Mouse (Mus musculus): ENCODE results near the gene Carmil1. TPM values are rescaled to one million over a fixed set of nuclear protein-coding genes. Genes with fewer than 3 reads are reported as not detected.

Gene Carmil1
- polyA plus RNA-seq (2014; fragmentation: Nextera tagmentation; extraction: Ambion mirVana): 23.9 and 48.6 TPM in 2 replicates

DNA sequence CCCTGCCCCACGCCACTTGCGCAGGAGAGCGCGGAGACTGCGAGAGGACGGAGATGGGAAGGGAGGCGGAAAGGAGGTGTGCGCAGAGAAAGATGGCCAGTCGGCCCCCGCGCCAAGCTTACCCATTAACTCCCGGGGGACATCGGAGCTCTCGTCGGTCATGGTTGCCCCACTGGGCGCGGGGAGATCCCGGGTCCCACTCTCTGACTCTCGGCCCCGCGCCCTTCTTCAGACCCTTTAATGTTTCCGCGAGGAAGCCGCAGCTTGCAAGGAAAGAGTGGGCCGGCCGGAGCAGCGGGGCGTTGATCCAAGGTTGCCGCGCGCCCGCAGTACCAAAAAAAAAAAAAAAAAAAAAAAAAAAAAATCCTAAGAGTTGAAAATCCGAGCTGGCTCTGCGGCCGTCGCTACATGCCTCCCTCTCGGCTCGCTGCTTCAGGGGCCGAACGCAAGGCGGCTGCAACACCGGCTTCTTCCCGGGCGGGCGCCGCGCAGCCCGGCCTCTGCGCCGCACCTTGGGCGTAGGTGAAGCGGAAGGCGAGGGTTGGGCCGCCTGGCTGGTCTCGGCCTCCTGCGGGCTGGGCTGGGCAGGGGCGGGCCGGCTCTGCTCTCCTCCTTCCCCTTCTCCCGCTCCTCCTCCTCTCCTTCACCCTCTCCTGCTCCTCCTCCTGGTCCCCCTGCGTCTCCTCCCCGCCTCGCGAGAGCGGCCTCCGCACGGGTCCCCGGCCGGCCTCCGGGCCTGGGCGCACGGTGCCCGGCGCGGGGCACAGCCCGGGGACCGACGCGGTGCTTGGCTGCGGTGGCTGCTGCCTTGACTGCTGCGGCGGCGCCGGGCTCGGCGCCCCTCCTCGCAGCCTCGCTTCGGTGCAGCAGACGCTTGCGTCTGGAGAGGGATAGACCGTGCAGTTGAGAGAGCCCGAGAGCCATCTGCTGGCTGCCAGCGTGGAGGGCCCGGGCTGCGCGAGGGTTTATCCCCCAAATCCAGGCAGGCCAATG lies at the start of gene Carmil1:
Gene Carmil1, minus strand, starts transcription at position 357 of the 993 bp plus-strand sequence.
- peak; percentile 97 for ATAC-seq (ENCODE audit: low FRiP score, low TSS enrichment)
- Histone ChIP-seq H3K27ac (ENCODE audit: low read depth, low read length) (peak within 1 kb of the TSS; percentile 81), H3K4me2 (replicated peaks; ENCODE audit: low read depth, low read length) (peak within 1 kb of the TSS; percentile 83), H3K4me1 (ENCODE audit: control insufficient read depth, insufficient read depth, low read length) (no peaks in the 10 kb centered on the region), H3K36me3 (ENCODE audit: control insufficient read depth, insufficient read depth, low read length) (no peaks in the 10 kb centered on the region), H3K27me3 (ENCODE audit: control insufficient read depth, insufficient read depth, low read length) (no peaks in the 10 kb centered on the region), H3K4me3 (ENCODE audit: low read length) (peak within 1 kb of the TSS; percentile 78), H3K9me3 (ENCODE audit: control insufficient read depth, low read length) (no peaks in the 10 kb centered on the region), H3K9ac (ENCODE audit: low read depth, low read length) (peak within 1 kb of the TSS; percentile 77)
- under 1% methylated on average over 86 of the region's 96 CpGs for WGBS

DNA sequence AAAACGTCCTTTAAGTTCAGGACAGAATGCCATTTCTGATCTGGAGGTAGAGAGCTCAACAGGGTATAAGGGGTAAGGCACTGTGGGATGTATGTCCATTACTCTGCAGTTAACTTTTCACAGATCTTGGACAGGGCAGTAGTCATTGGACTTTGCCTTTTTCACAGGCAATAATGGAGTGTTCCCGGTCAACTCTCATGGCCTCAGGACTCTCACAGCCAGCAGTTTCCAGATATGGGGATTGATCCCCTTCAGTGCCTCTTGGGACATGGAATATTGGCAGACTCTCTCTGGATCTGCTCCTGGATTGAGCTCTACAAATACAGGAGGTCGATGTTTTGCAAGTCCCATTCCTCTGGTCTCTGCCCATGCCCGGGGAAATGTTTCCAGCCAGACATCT lies 49.5 kb upstream of the Carmil1 start:
- Histone ChIP-seq H3K27me3 (ENCODE audit: control insufficient read depth, insufficient read depth, low read length) (no peaks in the 10 kb centered on the region), H3K4me2 (replicated peaks; ENCODE audit: low read depth, low read length) (no peak overlapping the region), H3K9ac (ENCODE audit: low read depth, low read length) (no peak overlapping the region), H3K27ac (ENCODE audit: low read depth, low read length) (no peak overlapping the region), H3K9me3 (ENCODE audit: control insufficient read depth, low read length) (no peaks in the 10 kb centered on the region), H3K36me3 (ENCODE audit: control insufficient read depth, insufficient read depth, low read length) (no peaks in the 10 kb centered on the region), H3K4me3 (ENCODE audit: low read length) (no peak overlapping the region), H3K4me1 (ENCODE audit: control insufficient read depth, insufficient read depth, low read length) (no peaks in the 10 kb centered on the region)
- WGBS: 77% methylated on average over 4 of the region's 4 CpGs
- no peak for ATAC-seq (ENCODE audit: low FRiP score, low TSS enrichment)

DNA sequence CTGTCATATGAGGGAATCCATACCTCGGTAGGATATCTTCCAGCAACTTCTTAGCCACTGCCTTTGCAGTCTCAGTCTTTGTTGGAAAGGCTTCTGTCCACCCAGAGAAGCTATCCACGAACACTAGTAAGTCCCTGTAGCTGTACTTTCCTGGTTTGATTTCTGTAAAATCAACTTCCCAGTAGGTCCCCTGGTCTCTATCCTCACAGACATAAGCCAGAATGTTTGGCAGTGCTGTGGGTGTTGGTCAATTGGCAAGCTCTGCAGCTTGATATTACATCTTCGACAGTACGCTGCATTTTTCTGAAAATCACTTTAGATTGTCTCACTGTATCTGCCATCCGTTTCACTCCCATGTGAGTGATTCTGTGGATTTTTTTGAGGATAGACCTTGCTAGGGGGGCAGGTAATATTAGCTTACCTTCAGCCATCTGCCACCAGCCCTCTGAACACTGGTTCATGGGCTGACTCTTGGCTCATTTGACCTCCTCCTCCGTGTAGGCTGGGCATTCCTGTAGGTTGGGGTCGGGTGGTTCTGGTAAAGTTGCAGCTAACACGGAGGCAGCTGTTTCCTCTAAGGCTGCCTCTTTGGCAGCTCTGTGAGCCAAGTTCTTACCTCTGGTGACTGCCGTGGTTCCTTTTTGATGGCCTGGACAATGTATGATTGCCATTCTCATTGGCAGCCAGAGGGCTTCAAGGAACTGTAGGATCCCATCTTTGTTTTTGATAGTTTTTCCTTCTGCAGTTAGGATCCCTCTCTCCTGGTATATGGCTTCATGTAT lies 47.6 kb upstream of the Carmil1 start:
- 75% methylated on average over 9 of the region's 9 CpGs for WGBS
- no peak overlapping the region for H3K9ac ChIP-seq (ENCODE audit: low read depth, low read length)
- H3K4me1 ChIP-seq (ENCODE audit: control insufficient read depth, insufficient read depth, low read length): no peaks in the 10 kb centered on the region
- H3K27me3 ChIP-seq (ENCODE audit: control insufficient read depth, insufficient read depth, low read length): no peaks in the 10 kb centered on the region
- no peak overlapping the region for H3K4me2 ChIP-seq (replicated peaks; ENCODE audit: low read depth, low read length)
- no peaks in the 10 kb centered on the region for H3K36me3 ChIP-seq (ENCODE audit: control insufficient read depth, insufficient read depth, low read length)
- no peak overlapping the region for H3K27ac ChIP-seq (ENCODE audit: low read depth, low read length)
- no peaks in the 10 kb centered on the region for H3K9me3 ChIP-seq (ENCODE audit: control insufficient read depth, low read length)
- no peak overlapping the region for H3K4me3 ChIP-seq (ENCODE audit: low read length)
- no peak for ATAC-seq (ENCODE audit: low FRiP score, low TSS enrichment)

DNA sequence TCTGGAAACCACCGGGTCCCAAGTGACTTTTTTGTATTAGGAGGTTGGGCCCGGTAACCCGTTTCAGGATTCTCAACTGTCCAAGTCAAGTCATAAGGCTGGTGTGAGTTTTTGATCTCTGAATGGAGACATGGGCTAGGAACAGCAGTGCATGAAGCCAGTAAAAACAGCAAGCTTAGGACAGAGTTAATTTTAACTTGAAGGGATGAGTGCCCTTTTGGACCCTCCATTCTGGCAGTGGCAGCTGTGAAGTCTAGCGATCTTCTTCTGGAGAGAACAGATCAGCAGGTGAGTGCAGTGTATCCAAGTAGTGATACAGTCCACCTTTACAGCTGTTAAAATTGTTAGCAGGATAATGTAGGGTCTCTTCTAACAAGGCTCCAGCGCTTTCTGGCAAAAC lies 46.6 kb upstream of the Carmil1 start, which contains the start of gene Cmah:
Gene Cmah, plus strand, starts transcription at position 204 of the 400 bp plus-strand sequence.
- H3K36me3 ChIP-seq (ENCODE audit: control insufficient read depth, insufficient read depth, low read length): no peaks in the 10 kb centered on the region
- H3K27me3 ChIP-seq (ENCODE audit: control insufficient read depth, insufficient read depth, low read length): no peaks in the 10 kb centered on the region
- no peak within 1 kb of the TSS for H3K4me3 ChIP-seq (ENCODE audit: low read length)
- H3K9me3 ChIP-seq (ENCODE audit: control insufficient read depth, low read length): no peaks in the 10 kb centered on the region
- ATAC-seq (ENCODE audit: low FRiP score, low TSS enrichment): no peak
- H3K9ac ChIP-seq (ENCODE audit: low read depth, low read length): no peak within 1 kb of the TSS
- WGBS: 64% methylated on average over 5 of the region's 5 CpGs
- H3K4me1 ChIP-seq (ENCODE audit: control insufficient read depth, insufficient read depth, low read length): no peaks in the 10 kb centered on the region
- no peak within 1 kb of the TSS for H3K27ac ChIP-seq (ENCODE audit: low read depth, low read length)
- no peak within 1 kb of the TSS for H3K4me2 ChIP-seq (replicated peaks; ENCODE audit: low read depth, low read length)

DNA sequence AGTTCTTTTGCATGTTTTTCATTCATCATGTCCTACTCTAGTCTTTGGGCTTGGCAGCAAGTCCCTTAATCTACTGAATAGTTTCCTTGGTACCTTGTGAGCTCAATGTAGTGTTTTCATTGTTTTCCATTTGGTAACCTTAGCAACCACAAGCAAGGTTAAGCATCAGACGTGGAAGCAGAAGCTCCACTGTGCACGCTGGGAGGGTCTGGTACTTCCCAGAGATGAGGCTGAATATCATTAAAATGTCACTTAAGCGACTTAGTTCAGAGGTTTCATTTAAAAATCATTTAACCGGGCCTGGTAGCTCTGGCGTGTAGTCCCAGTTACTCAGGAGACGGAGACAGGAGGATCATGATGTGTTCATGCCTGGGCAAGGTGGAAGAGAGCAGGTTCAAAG lies 40.7 kb upstream of the Carmil1 start:
- ATAC-seq (ENCODE audit: low FRiP score, low TSS enrichment): no peak
- WGBS: 73% methylated on average over 6 of the region's 6 CpGs

DNA sequence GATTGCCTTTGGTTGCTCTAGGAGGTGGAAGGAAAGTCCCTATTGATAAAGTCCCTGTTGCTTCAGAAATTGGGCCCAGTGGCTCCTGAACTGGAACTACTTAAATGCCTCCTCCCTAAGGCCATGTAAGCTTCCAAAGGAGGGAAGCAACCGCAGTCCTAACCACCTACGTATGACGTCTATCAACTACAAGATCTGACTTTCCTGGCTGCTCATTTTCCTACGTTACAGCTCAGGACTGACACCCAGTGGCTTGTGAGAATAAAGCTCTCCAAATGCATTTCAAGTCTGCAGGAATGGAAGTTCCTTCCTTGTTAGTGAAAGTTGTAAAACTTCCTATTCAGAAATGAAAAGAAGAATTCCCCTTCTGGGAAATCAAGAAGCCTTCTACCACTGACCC lies 38.0 kb upstream of the Carmil1 start:
- 28% methylated on average over 4 of the region's 4 CpGs for WGBS
- no peaks in the 10 kb centered on the region; the same call in 1 of the 2 replicates for H3K27me3 ChIP-seq (ENCODE audit: control insufficient read depth, insufficient read depth, low read length)
- H3K4me3 ChIP-seq (ENCODE audit: low read length): no peak overlapping the region
- no peak for ATAC-seq (ENCODE audit: low FRiP score, low TSS enrichment)
- H3K4me1 ChIP-seq (ENCODE audit: control insufficient read depth, insufficient read depth, low read length): no peaks in the 10 kb centered on the region
- H3K9ac ChIP-seq (ENCODE audit: low read depth, low read length): no peak overlapping the region
- H3K27ac ChIP-seq (ENCODE audit: low read depth, low read length): no peak overlapping the region
- no peak overlapping the region for H3K4me2 ChIP-seq (replicated peaks; ENCODE audit: low read depth, low read length)
- no peaks in the 10 kb centered on the region for H3K9me3 ChIP-seq (ENCODE audit: control insufficient read depth, low read length)
- H3K36me3 ChIP-seq (ENCODE audit: control insufficient read depth, insufficient read depth, low read length): no peaks in the 10 kb centered on the region

More for the DNA sequence above, 40.7 kb upstream of the Carmil1 start:
- no peak overlapping the region for H3K27ac ChIP-seq (ENCODE audit: low read depth, low read length)
- H3K9me3 ChIP-seq (ENCODE audit: control insufficient read depth, low read length): no peaks in the 10 kb centered on the region
- H3K4me2 ChIP-seq (replicated peaks; ENCODE audit: low read depth, low read length): no peak overlapping the region
- H3K36me3 ChIP-seq (ENCODE audit: control insufficient read depth, insufficient read depth, low read length): no peaks in the 10 kb centered on the region
- no peaks in the 10 kb centered on the region for H3K4me1 ChIP-seq (ENCODE audit: control insufficient read depth, insufficient read depth, low read length)
- no peak overlapping the region for H3K4me3 ChIP-seq (ENCODE audit: low read length)
- H3K27me3 ChIP-seq (ENCODE audit: control insufficient read depth, insufficient read depth, low read length): no peaks in the 10 kb centered on the region
- no peak overlapping the region for H3K9ac ChIP-seq (ENCODE audit: low read depth, low read length)

DNA sequence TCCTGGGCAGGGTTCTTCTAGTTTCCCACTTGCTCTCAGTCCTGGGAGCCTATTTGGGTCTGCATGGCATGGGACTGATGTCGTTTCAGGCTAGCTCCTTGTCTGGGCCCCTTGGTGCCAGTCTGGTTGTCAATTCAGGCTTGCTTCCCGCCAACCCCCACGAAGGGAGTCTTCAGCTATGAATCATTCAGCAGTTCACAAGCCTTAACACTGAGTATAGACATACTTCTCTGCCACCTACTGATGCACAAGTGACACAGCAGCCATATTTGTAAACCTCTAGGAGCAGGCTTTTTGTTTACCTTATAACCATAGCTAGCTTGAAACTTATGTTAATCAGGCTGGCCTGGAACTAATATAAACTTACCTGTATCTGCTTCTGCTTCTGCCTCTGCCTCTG lies 36.0 kb upstream of the Carmil1 start:
- 73% methylated on average over 3 of the region's 3 CpGs for WGBS
- Histone ChIP-seq H3K4me1 (ENCODE audit: control insufficient read depth, insufficient read depth, low read length) (no peaks in the 10 kb centered on the region), H3K27ac (ENCODE audit: low read depth, low read length) (no peak overlapping the region), H3K4me3 (ENCODE audit: low read length) (no peak overlapping the region), H3K9me3 (ENCODE audit: control insufficient read depth, low read length) (no peaks in the 10 kb centered on the region), H3K4me2 (replicated peaks; ENCODE audit: low read depth, low read length) (no peak overlapping the region), H3K9ac (ENCODE audit: low read depth, low read length) (no peak overlapping the region), H3K27me3 (ENCODE audit: control insufficient read depth, insufficient read depth, low read length) (no peaks in the 10 kb centered on the region; the same call in 1 of the 2 replicates), H3K36me3 (ENCODE audit: control insufficient read depth, insufficient read depth, low read length) (no peaks in the 10 kb centered on the region)
- no peak for ATAC-seq (ENCODE audit: low FRiP score, low TSS enrichment)

DNA sequence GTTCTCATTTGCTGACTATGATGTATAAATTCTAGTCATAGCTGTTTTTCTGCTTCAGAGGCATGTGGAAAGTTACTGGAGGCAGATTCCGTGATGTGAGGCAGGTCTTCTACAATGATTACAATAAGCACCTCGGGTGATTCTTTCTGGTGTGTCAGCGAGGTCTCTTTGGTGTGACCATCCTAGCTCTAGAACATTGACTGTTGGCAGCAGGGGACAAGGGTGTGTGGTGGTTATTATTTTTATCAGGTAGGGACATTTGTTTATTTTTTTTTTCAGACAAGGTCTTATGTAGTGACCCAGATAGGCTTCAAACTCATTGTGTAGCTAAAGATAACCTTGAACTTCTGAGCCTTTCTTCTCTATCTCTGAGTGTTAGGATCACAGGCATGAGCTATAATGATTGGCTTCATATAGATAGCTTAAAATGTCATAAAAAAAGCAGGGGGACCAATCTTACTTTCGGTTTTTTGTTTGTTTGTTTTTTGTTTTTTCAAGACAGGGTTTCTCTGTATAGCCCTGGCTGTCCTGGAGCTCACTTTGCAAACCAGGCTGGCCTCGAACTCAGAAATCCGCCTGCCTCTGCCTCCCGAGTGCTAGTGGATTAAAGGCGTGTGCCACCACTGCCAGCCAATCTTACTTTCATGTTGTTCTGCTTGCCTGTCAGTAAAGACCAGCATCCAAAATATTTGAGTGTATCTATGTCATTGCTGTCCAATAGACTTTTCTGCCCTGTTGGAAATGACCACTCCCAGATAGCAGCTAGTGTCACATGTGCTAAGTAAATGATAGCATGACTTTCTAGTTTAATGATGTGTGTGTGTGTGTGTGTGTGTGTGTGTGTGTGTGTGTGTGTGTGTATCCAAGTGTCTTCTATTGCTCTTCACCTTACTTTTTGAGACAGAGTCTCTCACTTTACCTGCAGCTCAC lies 30.7 kb upstream of the Carmil1 start:
- Histone ChIP-seq H3K9ac (ENCODE audit: low read depth, low read length) (no peak overlapping the region), H3K4me3 (ENCODE audit: low read length) (no peak overlapping the region), H3K36me3 (ENCODE audit: control insufficient read depth, insufficient read depth, low read length) (no peaks in the 10 kb centered on the region), H3K27ac (ENCODE audit: low read depth, low read length) (no peak overlapping the region), H3K4me1 (ENCODE audit: control insufficient read depth, insufficient read depth, low read length) (no peaks in the 10 kb centered on the region), H3K9me3 (ENCODE audit: control insufficient read depth, low read length) (no peaks in the 10 kb centered on the region), H3K4me2 (replicated peaks; ENCODE audit: low read depth, low read length) (no peak overlapping the region), H3K27me3 (ENCODE audit: control insufficient read depth, insufficient read depth, low read length) (no peaks in the 10 kb centered on the region; the same call in 1 of the 2 replicates)
- 90% methylated on average over 8 of the region's 8 CpGs for WGBS
- ATAC-seq (ENCODE audit: low FRiP score, low TSS enrichment): no peak

Measured in kidney, embryonic 14.5 days (tissue).